Mouse (Mus musculus): ENCODE data around the gene Wdcp. TPM values are rescaled to one million over a fixed set of nuclear protein-coding genes. Genes with fewer than 3 reads are reported as not detected.
A peak's percentile ranks its signal among the peaks of the same experiment; 100 is the strongest.
"Not testable (repeated sequence)": the region's sequence is repeated elsewhere in the genome, so short reads cannot be mapped to it uniquely, and the experiment has no call there.

Gene Wdcp
- polyA plus RNA-seq (2015; fragmentation: Nextera tagmentation; extraction: Ambion mirVana): 8.2 and 9.4 TPM in 2 replicates

DNA sequence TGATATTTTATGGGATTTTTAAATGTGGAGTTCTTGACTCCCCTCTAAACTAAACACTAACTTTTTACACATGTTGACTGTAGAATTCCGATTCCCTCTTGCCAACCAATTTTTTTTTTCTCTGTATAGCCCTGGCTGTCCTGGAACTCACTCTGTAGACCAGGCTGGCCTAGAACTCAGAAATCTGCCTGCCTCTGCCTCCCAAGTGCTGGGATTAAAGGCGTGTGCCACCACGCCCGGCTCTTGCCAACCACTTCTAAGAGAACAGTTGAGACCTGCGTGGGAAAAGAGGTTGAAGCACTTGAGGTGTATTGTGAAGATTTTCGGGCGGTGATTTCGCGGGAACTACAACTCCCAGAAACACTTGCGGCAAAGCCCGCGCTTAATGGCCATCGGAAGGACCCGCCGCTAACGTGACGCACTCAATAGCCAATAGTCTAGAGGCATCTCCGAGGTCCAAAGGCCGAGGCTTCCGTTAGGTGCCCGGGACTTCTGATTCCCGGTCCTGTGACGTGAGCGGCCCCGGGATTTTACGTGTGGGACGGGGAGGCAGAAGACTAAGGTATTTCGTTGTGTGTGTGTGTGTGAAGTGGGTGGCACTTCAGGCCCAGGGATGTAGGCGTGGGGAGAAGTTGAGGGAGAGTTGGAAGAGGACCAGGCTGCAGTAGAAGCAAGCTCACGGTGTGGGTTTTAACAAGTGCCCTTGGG, at the start of gene Wdcp:
Wdcp (plus strand) TSS at position 414 of the 708 bp plus-strand sequence.
- H3K4me2 ChIP-seq: peak within 1 kb of the TSS; percentile 98
- H3K27ac ChIP-seq (replicated peaks): peak within 1 kb of the TSS; percentile 69
- H3K27me3 ChIP-seq: peaks cover 42% of the 10 kb centered on the region
- H3K36me3 ChIP-seq (replicated peaks): no peaks in the 10 kb centered on the region
- ATAC-seq (ENCODE audit: insufficient read depth): peak; percentile 90
- no peaks in the 10 kb centered on the region for H3K9me3 ChIP-seq (replicated peaks)
- H3K4me1 ChIP-seq (replicated peaks): peaks cover 44% of the 10 kb centered on the region
- peak within 1 kb of the TSS; percentile 63 for H3K9ac ChIP-seq
- under 1% methylated on average over 30 of the region's 30 CpGs for WGBS (ENCODE audit: insufficient replicate concordance)
- peak within 1 kb of the TSS; percentile 71 for H3K4me3 ChIP-seq (replicated peaks)

DNA sequence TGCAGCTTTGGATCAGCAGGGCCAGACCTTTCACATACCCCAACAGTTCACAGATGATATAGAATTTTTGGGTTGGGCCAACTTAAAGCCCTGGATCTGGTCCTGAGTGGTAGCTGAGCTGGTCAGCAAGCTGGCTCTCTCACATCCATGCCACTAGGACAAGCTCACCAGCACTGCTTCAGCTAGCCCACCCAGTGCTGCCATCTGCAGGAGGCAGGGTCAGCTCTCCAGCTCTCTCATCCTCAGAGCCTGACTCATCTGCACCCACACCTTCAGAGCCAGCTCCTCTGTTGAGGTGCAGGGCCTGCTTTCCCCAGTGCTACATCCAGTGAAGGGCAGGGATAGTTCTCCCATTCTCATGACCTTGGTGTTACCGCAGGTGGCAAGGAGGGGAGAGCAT, 49.4 kb upstream of the Wdcp start:
- no peak overlapping the region for H3K27ac ChIP-seq (replicated peaks)
- H3K4me1 ChIP-seq (replicated peaks): no peaks in the 10 kb centered on the region
- 67% methylated on average over 1 of the region's 1 CpGs for WGBS (ENCODE audit: insufficient replicate concordance)
- no peaks in the 10 kb centered on the region for H3K27me3 ChIP-seq
- H3K4me2 ChIP-seq: no peak overlapping the region
- H3K4me3 ChIP-seq (replicated peaks): no peak overlapping the region
- H3K9ac ChIP-seq: no peak overlapping the region
- H3K36me3 ChIP-seq (replicated peaks): no peaks in the 10 kb centered on the region
- H3K9me3 ChIP-seq (replicated peaks): no peaks in the 10 kb centered on the region
- no peak for ATAC-seq (ENCODE audit: insufficient read depth)

DNA sequence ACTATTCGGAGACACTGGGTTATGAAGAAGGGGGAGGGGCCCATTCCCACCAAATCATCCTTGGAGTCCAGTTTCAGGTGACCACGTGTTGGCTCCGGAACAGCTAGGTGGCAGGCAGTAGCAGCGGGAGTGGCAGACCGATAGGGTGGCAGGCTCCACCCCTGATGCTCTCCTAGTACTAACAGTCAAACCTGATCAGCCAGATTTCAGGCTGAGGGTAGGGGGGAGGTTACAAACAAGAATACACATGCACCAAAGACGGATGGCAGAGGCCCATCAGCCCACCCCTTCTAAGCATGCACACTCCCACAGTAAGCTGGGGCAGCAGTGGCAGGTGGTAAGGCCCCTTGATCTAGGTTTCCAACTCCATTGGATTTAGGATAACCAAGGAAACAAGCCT, 45.6 kb upstream of the Wdcp start:
- H3K27ac ChIP-seq (replicated peaks); H3K9ac ChIP-seq; H3K36me3 ChIP-seq (replicated peaks); H3K27me3 ChIP-seq; ATAC-seq (ENCODE audit: insufficient read depth); H3K9me3 ChIP-seq (replicated peaks); H3K4me1 ChIP-seq (replicated peaks); H3K4me2 ChIP-seq; H3K4me3 ChIP-seq (replicated peaks): not testable (repeated sequence)
- 66% methylated on average over 6 of the region's 6 CpGs for WGBS (ENCODE audit: insufficient replicate concordance)

DNA sequence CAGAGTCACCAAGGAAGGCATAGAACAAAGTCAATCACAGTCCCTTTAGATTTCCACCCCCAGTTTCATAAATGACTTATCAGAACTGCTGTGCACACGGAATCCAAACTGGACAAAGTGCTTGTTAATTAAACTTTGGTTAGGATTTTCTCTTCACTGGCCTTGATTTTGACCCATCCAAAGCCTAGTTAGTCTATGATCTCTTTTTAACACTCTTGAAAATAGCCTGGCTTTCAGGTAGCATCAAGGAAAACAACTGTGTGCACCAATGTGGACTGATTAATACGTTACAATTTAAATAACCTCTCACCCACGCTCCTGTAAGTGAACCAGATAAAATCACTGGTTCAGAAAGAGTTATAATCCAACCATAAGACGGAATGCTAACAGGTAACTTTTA, 32.1 kb upstream of the Wdcp start:
- Histone ChIP-seq H3K4me1 (replicated peaks) (0 out of 2 replicates have a peak, but pooled peaks cover 3% of the 10 kb centered on the region), H3K9ac (no peak overlapping the region), H3K27me3 (no peaks in the 10 kb centered on the region), H3K4me3 (replicated peaks) (no peak overlapping the region), H3K4me2 (no peak overlapping the region), H3K36me3 (replicated peaks) (no peaks in the 10 kb centered on the region), H3K9me3 (replicated peaks) (no peaks in the 10 kb centered on the region), H3K27ac (replicated peaks) (no peak overlapping the region)
- 58% methylated on average over 4 of the region's 4 CpGs for WGBS (ENCODE audit: insufficient replicate concordance)
- no peak for ATAC-seq (ENCODE audit: insufficient read depth)

DNA sequence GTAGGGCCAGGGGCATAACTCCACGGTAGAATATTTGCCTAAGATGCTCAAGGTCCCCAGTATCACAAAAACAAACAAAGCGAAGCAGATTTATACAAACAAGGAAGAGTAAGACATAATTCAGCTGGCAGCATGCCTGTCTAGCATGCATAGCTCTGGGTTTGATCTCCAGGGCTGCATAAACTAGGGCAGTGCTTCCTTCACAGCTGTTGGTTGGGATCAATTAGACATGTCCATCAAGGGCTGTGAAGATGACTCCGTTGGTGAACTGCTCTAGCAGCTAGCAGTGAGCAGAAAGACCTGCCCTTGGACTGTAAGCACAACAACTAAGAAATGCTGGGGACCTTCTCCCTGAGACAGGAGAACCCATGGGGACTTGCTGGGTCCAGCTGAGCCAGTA, 31.4 kb upstream of the Wdcp start:
- Histone ChIP-seq H3K4me1 (replicated peaks) (peaks cover 9% of the 10 kb centered on the region), H3K36me3 (replicated peaks) (no peaks in the 10 kb centered on the region), H3K9ac (no peak overlapping the region), H3K9me3 (replicated peaks) (no peaks in the 10 kb centered on the region), H3K4me2 (no peak overlapping the region), H3K27me3 (no peaks in the 10 kb centered on the region), H3K4me3 (replicated peaks) (no peak overlapping the region), H3K27ac (replicated peaks) (no peak overlapping the region)
- WGBS (ENCODE audit: insufficient replicate concordance): 52% methylated on average over 3 of the region's 3 CpGs
- ATAC-seq (ENCODE audit: insufficient read depth): no peak

DNA sequence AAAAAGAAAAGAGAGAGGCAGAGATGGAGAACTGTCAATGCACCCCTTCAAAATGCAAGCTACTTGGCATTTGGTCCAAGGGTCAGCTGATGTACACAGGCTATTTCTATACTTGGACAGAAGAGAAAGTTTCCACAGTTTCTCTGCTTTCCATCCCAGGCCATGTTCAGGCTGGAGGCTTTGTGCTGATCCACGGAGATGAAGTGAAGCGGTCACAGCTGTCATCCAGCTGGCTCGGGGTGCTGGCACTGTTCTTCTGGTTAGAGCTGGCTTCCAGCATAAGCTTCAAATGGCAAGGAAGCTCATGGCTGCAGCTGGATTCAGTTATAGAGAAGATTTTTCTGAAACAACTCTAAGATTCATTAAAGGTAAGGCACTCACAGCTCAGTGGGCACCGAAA, 29.5 kb upstream of the Wdcp start:
- ATAC-seq (ENCODE audit: insufficient read depth): no peak
- Histone ChIP-seq H3K9ac (no peak overlapping the region), H3K4me1 (replicated peaks) (peaks cover 22% of the 10 kb centered on the region), H3K4me3 (replicated peaks) (no peak overlapping the region), H3K9me3 (replicated peaks) (no peaks in the 10 kb centered on the region), H3K36me3 (replicated peaks) (no peaks in the 10 kb centered on the region), H3K27me3 (no peaks in the 10 kb centered on the region), H3K27ac (replicated peaks) (no peak overlapping the region), H3K4me2 (no peak overlapping the region)
- WGBS (ENCODE audit: insufficient replicate concordance): 63% methylated on average over 4 of the region's 4 CpGs

DNA sequence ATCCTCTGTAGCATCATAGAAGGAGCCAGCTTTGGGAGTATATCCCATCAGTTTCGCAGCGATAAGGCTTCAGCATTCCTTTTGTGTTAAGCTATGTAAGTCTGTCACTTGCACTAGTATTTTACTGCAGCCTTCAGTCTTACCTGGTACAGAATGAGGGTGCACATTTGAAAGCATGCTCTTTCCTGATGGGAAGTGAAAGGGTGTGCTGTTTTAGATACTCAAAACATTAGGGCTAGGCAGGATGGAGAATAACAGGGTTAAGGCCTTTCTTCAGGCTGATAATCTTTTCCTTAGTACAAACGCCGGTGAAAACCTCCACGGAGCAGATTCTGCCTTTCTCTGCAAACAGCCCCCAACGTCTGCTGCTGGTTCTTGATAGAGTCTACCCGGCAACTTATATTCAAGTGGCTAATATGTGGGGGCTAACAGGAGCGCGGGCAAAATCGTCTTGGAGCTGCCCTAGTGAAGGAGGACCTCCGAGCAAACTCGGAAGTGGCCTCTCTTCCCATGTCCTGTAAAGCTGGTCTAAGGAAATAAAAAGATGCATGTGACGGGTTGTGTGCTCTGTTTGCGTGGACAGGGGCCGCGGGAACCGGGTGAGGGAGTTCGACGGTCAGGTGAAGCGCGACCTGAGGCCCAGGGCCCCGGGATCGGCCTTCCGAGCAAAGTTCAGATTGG, 26.3 kb upstream of the Wdcp start:
- Histone ChIP-seq H3K36me3 (replicated peaks) (peaks cover 19% of the 10 kb centered on the region), H3K9me3 (replicated peaks) (no peaks in the 10 kb centered on the region), H3K4me2 (peak overlapping the region; percentile 84), H3K4me1 (replicated peaks) (peaks cover 31% of the 10 kb centered on the region), H3K27ac (replicated peaks) (peak overlapping the region; percentile 94), H3K27me3 (no peaks in the 10 kb centered on the region), H3K9ac (peak overlapping the region; percentile 71), H3K4me3 (replicated peaks) (peak overlapping the region; percentile 91)
- 9% methylated on average over 24 of the region's 24 CpGs for WGBS (ENCODE audit: insufficient replicate concordance)
- no peak; the same call in 1 of the 2 replicates for ATAC-seq (ENCODE audit: insufficient read depth)

DNA sequence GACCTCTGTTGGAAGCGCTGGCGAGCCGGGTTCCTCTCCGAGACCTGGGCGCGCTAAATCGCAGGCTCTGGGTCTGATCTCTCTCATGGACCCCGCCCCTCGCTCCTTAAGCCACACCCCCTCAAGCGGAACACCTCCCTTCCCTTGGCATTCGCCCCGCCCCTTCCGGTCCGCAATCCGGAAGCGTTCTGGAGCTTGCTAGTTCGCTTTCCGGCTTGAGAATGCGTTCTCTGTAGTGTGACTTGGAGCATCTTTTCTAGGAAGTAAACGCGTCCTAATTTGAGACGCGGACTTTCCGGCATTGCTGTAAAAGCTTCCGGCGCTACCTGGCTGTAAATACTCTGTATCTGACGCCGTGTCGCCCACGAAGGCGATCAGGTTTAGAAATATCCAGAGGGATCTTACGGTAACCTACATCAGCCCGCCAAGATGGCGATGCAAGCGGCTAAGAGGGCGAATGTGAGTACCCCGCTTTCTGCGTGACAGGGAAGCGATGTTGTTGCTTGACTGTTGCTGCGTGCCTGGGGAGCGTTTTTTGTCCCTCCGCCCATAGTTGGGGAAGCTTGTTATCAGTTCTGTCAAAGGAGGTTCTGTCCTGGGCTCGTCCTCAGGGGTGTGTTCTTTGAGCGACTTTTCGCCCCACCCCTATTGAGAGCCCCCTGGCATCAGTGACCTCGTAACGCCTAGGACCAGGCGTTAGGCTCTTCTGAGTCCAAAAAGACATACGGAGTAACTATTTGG, 25.6 kb upstream of the Wdcp start, which contains the start of gene Sf3b6:
Sf3b6 (plus strand) TSS at position 184 of the 741 bp plus-strand sequence.
- Histone ChIP-seq H3K27me3 (no peaks in the 10 kb centered on the region), H3K4me3 (replicated peaks) (peak within 1 kb of the TSS; percentile 91), H3K4me2 (peak within 1 kb of the TSS; percentile 84), H3K9ac (peak within 1 kb of the TSS; percentile 71), H3K36me3 (replicated peaks) (peaks cover 26% of the 10 kb centered on the region), H3K9me3 (replicated peaks) (no peaks in the 10 kb centered on the region), H3K27ac (replicated peaks) (peak within 1 kb of the TSS; percentile 94), H3K4me1 (replicated peaks) (peaks cover 31% of the 10 kb centered on the region)
- ATAC-seq (ENCODE audit: insufficient read depth): peak; percentile 97
- WGBS (ENCODE audit: insufficient replicate concordance): under 1% methylated on average over 49 of the region's 49 CpGs

DNA sequence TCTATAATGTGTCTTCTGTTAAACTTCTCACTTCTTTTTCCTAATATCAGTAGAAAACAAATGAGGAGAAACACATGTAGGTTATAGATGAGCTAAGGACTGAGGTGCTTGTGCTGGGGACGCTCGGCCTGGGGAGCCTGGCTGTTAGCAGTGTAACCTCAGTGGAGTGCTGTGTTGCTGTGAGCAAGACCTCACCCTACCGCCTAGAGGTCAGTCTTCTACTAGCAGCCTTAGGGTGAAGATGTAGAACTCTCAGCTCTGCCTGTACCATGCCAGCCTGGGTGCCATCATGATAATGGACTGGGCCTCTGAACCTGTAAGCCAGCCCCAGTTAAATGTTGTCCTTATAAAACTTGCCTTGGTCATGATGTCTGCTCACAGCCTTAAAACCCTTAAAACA, 15.8 kb upstream of the Wdcp start:
- H3K9me3 ChIP-seq (replicated peaks): no peaks in the 10 kb centered on the region
- no peak overlapping the region for H3K9ac ChIP-seq
- H3K4me2 ChIP-seq: no peak overlapping the region
- H3K27me3 ChIP-seq: no peaks in the 10 kb centered on the region
- no peak overlapping the region for H3K4me3 ChIP-seq (replicated peaks)
- H3K4me1 ChIP-seq (replicated peaks): no peaks in the 10 kb centered on the region
- WGBS (ENCODE audit: insufficient replicate concordance): 83% methylated on average over 3 of the region's 3 CpGs
- H3K36me3 ChIP-seq (replicated peaks): peaks cover 73% of the 10 kb centered on the region
- no peak for ATAC-seq (ENCODE audit: insufficient read depth)
- H3K27ac ChIP-seq (replicated peaks): no peak overlapping the region

DNA sequence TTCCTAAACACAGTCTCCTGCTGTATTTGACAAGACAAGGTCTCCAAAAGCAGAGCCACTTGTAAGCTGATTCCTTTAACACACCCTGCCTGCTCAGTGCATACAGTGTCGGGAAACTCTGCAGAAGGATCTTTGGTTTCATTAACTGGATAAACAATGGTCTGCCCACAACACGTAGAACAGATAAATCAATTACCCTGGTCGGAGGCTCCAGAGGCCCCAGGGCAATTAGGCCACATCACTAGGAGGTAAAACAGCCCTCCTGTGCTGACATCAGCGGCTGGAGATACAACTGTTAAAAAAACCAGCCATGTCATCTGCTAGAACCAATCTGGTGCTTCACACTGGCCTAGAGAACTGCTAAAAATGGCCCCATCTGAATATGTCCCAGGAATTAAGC, 6.1 kb upstream of the Wdcp start:
- Histone ChIP-seq H3K4me1 (replicated peaks) (peaks cover 20% of the 10 kb centered on the region), H3K4me3 (replicated peaks) (no peak overlapping the region), H3K36me3 (replicated peaks) (peaks cover 2% of the 10 kb centered on the region; the same call in 1 of the 2 replicates), H3K4me2 (no peak overlapping the region), H3K9ac (no peak overlapping the region), H3K27ac (replicated peaks) (no peak overlapping the region), H3K27me3 (peaks cover 32% of the 10 kb centered on the region), H3K9me3 (replicated peaks) (no peaks in the 10 kb centered on the region)
- ATAC-seq (ENCODE audit: insufficient read depth): no peak
- WGBS (ENCODE audit: insufficient replicate concordance): 54% methylated on average over 4 of the region's 4 CpGs

DNA sequence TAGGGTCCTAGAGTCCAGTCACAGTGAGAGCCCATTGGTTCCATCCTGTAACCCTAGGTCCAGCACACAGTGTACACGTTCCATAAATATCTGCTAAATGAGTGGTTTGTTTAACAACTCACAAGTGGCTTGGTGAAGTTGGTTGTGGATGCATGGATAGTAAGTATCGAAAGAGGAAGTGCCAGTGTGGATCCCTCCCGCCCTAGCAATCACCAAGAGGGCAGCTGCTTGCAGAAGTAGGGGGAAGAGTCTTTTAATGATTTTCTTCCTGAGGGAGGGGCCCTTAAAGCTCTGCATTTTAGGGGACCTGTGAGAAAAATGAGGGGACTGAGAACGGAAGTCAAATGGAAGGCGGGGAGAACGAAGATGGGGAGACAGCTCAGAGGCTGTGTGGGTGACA, 3.1 kb upstream of the Wdcp start:
- no peaks in the 10 kb centered on the region for H3K36me3 ChIP-seq (replicated peaks)
- peaks cover 42% of the 10 kb centered on the region for H3K27me3 ChIP-seq
- peak overlapping the region; percentile 98 for H3K4me2 ChIP-seq
- ATAC-seq (ENCODE audit: insufficient read depth): no peak
- 17% methylated on average over 6 of the region's 6 CpGs for WGBS (ENCODE audit: insufficient replicate concordance)
- no peak overlapping the region for H3K27ac ChIP-seq (replicated peaks)
- H3K4me1 ChIP-seq (replicated peaks): peaks cover 43% of the 10 kb centered on the region
- H3K9me3 ChIP-seq (replicated peaks): no peaks in the 10 kb centered on the region
- no peak overlapping the region for H3K9ac ChIP-seq
- H3K4me3 ChIP-seq (replicated peaks): peak overlapping the region; percentile 71

All from liver, embryonic 15.5 days (tissue).